Mouse (Mus musculus): ENCODE data around the gene Psmb3.
"Not testable (repeated sequence)": the region's sequence is repeated elsewhere in the genome, so short reads cannot be mapped to it uniquely, and the experiment has no call there.

The Psmb3 gene

DNA sequence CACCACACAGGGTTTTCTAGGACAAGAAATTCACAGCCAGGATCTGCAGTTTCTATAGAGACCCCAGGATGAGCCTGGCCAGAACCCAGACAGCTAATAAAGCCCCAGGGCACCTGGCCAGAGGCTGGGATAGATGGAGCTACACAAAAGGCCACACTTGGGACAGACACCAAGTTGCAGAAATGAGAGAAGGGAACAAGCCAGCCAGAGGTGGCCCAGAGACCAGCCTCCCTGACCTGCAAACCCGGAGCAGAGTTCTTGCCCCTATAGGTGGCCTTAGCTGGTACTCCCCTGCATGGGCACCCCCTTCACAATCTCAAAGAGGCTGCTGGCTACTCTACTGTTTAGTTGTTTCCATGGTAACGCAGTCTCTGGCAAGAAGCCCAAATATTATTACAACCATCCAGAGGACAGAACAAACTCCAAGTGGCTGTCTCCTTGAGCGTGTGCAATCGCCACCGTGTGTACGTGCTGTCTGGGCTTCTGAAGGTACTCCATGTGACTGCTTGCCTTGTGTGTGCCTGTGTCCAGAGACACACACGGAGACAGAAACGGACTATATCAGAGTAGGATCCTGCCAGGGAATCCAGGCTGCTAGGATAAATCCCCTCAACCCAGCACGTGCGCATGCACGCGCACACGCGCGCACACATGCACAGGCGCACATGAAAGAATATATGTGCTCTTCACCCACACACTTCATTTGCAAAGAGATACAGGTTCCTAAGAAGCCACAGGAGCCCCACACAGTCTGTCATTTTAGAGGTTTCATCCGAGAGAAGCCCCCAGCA lies 8.1 kb upstream of the Psmb3 start:
- DNase-seq (ENCODE audit: inconsistent ontology term) = peak; percentile 88

DNA sequence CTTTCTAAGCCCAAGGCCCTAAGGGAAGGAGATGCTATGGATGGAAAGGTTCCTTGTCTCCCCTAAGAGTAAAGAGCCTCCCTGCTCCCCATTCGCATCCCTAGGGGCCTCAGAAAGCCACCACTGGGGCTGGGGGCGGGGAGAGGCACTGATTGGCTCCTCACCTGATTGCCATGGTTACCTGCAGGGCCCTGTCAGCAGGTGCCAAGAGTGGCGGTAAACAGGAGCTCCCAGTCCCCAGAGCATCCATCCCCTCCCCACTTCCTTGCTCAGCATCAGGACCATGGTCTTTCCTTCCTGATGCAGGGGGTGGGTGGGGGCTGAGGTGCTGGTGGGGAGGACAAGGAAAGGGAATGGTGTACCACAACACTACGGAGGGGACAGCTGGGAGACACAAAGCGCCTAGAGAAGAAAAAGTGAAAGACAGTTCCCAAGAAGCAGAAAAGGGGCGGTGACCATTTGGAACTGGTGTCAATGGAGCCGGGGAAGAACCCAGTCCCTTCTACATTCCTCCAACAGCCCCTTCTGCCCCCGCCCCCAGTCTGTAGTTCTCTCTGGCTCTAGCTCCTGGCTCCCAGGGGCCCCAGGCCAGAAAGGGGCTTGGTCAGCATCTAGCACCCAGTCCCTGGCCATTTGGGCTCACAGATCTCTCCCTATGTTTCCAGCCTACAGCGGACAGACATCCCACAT lies 7.3 kb upstream of the Psmb3 start:
- no peak for DNase-seq (ENCODE audit: inconsistent ontology term)

DNA sequence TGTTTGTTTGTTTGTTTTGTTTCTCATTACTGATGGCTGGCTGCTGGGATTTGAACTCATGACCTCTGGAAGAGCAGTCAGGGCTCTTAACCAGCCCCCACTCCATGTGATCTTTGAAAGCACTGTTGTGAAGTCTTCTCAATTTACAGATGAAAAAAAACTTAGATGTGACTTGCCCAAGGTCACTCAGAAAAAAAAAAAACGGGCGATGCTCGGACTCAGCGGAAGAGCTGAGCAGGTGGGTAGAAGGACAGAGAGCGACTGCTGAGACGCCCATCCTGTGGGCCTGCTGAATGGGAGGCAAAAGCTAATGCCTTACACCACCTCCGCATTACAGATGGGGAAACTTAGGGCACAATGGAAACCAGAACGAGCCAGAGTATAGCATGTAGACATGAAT lies 6.5 kb upstream of the Psmb3 start:
- DNase-seq (ENCODE audit: inconsistent ontology term) = no peak

DNA sequence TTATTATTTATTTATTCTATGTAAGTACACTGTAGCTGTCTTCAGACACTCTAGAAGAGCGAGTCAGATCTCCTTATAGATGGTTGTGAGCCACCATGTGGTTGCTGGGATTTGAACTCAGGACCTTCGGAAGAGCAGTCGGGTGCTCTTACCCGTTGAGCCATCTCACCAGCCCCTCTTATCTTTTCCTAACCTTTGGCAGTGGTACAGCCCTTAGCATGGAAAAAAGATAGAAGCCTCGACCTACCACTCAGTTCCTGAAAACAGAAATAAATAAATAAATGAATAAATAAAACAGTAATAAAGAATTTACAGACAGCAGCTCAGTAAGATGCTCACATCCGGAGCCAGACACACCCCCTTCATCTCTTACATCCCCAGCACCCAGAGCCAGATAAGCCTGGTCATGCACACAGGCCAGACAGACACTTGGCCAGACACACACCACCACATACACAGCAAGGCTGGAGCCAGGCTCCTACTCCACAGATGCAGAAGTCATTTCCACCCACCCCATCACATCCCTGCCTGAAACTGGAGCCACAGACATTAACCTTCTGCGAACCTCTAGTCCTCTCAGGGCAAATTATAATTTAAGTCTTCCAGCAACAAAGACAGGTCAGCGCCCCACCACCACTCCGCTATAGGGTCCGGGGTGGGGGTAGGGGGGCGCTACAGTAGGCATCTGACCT lies 5.9 kb upstream of the Psmb3 start:
- no peak for DNase-seq (ENCODE audit: inconsistent ontology term)

DNA sequence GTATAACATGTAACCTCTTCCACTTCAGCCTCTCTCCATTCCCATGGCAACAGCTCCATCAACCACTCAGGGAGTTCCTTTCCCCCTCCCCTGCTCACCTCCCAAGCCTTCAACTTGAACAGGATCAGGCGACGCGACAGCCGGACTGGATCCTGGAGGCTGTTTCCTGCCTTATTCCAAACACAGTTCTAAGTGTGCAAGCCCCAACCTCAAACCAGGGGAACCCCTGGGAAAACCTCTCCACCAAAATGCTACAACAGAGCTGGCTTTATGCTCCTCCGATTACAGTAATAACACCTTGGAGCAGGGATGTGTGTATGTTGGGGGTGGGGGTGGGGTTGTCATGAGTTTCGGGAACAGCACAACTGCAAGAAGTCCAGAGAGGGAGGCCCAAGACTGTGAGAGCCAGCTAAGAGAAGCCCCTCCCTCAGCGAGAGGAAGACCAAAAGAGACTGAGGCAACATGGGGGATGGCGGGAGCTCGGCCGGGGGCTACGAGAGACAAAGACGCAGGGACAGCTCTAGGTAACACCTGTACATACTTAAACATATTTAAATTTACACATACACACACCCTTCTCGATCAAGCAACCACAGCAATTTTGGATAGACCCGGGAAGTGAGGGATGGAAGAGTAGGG lies 5.2 kb upstream of the Psmb3 start:
- no peak for DNase-seq (ENCODE audit: inconsistent ontology term)

DNA sequence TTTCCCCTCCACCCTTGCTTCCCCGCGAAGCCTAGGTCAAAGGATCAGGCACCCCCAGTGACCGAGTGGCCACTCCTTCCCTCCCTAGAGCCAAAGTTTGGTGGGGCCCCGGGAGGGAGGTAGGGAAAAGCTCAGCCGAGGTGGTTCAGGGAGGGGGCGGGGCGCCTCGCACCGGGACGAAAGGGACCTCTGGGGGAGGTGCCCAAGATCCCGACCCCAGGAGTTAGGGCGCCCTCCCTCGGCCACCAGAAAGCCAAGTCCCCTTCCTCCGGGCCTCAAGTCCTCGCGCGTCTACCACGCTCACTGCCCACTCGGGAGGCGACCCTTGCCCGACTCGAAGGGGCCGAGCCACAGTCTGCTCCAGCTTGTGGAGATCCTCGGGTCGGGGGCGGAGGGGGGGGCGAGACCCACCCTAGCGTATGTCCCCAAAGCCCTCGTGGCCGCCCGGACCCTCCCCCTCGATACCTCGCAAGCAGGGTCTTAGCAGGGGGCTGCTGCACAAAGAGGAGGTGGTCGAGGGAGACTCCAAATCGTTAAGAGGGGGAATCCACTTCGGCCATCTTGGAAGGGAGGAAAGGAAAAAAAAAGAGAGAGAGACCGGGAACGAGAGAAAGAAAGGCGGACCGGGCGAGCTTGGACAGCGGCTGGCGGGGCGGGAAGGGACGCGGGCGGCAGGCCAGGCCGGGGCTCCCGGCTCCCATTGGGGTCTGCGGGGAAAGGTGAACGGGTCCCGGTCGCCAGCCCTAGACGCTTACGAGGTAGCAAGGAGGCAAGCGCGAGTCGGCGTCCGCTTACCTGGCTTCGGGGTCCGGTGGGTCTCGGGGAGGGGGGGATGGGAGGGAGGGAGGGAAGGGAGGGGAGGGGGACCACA lies 4.2 kb upstream of the Psmb3 start:
- DNase-seq (ENCODE audit: inconsistent ontology term) = peak; percentile 85

DNA sequence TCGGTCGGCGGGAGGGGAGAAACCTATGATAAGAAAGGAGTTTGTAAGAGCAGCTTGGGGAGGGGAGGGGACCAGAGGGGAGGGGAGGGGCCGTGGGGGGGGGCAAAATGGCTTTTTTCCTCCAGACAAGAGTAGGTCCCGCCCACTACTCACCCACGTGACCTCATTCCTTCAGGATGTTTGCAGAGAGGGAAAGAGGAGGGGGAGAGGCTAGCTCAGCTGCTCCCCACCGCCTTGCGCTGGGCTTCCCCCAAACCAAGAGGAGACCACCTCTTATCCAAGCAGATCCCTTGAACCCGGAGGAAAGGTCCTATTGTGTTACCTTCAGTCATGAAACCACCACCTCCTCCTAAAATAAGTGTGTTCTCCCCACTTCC lies 3.6 kb upstream of the Psmb3 start:
- DNase-seq (ENCODE audit: inconsistent ontology term) = peak; percentile 88

DNA sequence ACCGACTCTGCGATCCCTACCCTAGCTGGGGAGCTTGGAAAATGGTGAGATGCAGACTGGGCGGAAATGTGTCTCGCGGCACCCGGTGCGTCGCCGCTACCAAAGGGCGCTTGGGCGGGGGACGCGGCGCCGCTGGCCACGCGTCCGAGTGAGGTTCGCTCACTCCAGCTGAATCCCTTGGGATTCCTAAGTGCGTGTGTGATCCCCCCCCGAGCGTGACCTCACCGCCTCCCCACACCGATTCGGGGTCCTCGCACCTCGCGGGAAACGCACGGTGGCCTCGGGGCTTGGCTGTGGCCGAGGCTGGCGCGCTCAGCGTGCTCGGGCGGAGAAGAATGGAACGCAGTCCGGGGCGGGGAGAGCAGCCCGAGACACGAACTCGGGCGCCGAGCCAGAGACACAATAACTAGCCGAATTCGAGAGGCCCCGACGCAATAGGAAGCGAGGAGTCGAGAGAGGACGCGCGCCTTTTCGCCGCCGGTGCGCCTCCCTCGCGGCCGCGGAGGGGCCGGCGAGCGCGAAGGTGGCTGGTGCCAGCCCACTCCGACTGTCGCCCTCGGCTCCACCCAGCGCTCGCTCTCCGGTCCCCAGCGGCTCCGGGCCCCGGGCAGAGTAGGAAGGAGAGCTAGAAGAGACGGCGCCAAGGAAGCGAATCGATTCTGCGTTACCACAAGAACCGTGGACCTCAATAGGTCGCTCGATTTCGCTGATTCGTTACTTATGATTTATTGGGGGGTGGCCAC lies 3.0 kb upstream of the Psmb3 start, which contains the start of gene Pcgf2:
Gene Pcgf2, minus strand, starts transcription at position 495 of the 743 bp plus-strand sequence.
- peak; percentile 88 for DNase-seq (ENCODE audit: inconsistent ontology term)

DNA sequence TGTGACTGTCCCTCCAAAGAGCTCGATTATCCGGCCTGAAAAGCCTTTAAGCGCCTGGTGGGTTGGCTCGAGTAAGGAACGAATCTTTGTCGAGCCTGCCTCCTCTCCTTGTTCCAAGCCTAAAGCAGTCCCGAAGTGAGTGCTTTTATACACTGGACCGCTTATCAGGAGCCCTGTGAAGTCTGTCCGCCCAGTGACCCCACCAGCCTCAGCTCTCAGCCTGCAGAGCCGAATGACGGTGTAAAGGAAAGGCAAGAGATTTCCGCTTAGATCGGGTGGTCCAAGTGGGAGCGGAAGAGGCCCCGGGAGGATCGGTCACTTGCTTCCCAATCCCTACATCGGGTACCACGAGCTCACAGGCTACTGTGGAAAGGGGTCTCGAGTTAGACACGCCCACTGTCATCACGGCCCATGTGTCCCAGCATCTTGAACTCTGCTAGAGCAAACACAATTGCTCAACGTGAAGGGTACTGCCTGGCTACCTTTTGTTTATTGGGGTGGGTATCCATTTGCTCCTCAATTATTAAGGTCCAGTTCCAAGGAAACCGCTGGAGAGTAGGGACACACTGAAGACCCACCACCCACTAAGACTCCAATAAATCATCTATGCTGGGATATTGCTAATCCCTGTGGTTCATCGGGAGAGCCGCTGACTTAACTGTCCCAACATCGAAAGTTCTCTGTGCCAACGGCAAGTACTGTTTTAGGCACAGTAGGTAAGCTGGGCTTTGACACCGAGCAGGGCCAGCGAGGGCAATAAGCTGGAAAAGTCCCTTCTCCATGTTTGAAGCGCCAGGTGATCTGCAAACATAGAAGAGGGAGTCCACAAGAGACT lies 2.2 kb upstream of the Psmb3 start:
- no peak for DNase-seq (ENCODE audit: inconsistent ontology term)

DNA sequence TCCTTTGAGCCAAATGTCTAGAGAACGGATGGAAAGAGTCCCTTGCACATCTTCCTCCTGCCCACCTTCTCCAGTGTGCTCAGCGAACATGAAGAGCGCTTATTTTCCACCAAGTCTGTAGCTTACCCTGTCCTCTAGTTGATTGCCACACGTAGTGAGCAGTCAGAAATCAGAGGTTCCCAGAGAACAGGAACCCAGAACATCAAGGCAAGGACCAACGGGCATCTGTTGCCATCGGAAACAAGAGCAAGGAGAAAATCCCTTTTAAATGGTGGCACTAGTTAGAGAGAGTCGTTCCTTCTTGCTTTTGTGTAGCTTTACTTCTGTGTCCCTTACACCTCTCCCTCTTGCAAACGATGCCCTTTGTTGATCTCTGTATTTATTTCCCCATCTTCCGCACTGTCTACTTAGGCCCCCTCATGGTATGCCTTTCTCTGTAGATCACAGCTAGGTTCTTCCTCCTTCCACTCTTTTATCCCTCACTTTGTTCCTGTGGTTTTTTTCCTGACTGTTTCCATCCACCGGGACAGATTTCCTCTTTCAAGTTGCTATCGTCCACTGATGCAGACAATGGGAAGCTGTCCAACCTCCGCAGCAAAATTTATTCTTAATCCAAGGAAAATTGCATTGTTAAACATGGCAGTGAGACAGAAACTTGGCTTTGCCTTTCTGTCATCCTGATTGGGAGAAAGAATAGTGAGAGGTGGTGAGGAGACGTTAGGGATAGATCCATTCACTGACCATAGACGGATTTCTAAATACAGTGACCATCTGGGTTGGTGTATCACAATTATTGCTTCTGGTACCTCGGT lies 1.4 kb upstream of the Psmb3 start:
- peak; percentile 43 for DNase-seq (ENCODE audit: inconsistent ontology term)

DNA sequence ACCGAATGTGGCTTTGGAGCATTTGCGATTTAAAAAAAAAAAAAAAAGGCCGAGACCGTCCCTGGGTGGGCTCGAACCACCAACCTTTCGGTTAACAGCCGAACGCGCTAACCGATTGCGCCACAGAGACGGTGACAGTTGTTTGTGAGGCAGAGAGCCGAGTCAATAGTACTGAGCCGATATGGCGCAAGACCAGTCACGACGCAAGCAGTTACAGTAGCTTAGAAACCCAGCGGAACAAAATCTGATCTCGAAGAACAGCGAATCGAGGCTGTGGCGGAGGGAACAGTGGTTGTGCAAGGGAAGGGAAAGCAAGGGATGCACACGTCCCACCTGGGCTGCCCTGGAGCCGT lies 830 bp upstream of the Psmb3 start:
- DNase-seq (ENCODE audit: inconsistent ontology term) = peak; percentile 85

DNA sequence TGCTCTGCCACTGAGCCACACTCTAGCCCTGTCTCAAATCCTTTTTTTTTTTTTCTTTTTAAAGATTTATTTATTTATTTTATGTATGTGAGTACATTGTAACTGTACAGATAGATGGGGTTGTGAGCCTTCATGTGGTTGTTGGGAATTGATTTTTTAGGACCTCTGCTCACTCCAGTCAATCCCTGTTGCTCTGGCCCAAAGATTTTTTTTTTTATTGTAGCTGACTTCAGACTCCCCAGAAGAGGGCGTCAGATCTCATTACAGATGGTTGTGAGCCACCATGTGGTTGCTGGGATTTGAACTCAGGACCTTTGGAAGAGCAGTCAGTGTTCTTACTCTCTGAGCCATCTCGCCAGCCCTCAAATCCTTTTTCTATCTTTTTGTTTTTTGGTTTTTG lies 6.9 kb downstream of the Psmb3 start:
- DNase-seq (ENCODE audit: inconsistent ontology term) = not testable (repeated sequence)

DNA sequence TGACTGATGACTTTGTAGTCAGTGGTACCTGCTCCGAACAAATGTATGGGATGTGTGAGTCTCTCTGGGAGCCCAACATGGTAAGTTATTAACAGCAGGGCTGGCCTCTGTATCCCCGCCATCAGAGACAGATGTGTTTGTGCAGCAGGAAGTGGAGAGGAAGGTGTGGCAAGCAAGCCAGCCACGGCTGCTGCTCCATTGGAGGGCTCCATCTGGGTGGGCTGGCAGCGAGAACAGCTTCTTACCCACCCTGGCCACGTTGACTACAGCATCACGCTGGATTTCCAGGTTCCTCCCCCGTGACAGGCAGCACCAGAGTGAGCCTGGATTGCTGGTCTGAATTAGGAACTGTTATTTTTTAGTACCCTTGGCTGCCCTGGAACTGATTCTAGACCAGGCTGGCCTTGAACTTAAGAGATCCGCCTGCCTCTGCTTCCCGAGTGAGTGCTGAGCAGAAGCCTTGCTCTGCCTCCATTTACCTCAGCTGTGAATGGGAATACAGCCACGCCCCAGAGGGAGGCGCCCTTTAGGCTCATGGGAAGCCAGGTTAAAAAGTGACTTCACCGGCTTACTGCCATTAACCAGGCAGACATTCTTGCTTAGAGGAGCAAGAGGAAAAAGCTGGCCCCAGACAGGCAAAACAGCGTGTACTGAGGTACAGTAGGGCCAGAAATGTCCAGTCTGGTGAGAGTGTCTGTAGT lies 8.2 kb downstream of the Psmb3 start:
- DNase-seq (ENCODE audit: inconsistent ontology term) = no peak

DNA sequence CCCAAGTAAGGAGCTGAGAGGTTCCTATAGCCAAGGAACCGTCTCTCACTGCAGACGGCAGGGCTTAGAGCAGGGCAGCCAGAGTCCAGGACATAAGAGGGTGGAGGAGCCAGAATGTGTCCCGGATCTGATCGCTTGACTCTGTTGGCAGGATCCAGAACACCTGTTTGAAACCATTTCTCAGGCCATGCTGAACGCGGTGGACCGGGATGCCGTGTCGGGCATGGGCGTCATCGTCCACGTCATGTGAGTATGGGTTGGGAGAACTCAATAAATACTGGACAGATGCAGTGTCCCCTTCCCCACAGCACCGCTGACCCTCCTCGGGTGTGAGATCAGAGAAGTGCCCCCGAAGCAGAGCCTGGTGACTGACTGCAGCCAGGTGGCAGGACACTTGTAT lies 9.1 kb downstream of the Psmb3 start:
- no peak for DNase-seq (ENCODE audit: inconsistent ontology term)

DNA sequence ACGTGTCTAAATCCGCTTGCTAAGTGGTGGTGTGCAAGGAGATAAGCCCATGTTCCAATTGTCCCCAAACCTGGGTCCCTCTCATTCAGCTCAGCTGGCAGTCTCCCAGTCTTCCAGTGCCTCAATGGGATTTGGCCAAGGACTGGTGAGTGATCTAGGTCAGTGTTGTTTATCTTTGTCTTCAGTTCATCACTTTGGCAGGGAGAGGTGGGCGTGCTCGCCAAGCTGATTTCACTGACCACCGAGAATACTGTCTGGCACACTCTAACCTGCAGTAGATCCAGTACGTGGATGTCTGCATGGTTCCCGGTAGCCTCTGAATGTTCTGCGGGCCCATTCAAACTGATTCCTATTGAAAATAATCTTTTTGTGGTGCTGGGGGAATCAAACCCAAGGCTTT lies 10.7 kb downstream of the Psmb3 start:
- peak; percentile 70 for DNase-seq (ENCODE audit: inconsistent ontology term)

DNA sequence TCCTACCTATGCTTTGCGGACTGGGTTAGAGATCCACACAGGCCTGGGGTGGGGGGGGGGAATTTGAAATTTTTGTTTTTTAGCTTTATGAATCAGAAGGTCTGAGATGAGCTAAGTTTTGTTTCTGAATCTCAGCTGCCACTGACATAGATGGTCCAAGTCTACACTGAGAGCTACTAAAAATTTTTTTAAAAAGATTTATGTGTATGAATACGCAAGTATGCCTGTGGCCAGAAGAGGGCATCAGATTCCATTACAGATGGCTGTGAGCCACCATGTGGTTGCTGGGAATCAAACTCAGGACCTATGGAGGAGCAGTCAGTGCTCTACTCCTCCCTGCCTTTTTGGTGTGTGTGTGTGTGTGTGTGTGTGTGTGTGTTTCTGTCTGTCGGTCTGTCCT lies 11.2 kb downstream of the Psmb3 start:
- DNase-seq (ENCODE audit: inconsistent ontology term) = no peak

DNA sequence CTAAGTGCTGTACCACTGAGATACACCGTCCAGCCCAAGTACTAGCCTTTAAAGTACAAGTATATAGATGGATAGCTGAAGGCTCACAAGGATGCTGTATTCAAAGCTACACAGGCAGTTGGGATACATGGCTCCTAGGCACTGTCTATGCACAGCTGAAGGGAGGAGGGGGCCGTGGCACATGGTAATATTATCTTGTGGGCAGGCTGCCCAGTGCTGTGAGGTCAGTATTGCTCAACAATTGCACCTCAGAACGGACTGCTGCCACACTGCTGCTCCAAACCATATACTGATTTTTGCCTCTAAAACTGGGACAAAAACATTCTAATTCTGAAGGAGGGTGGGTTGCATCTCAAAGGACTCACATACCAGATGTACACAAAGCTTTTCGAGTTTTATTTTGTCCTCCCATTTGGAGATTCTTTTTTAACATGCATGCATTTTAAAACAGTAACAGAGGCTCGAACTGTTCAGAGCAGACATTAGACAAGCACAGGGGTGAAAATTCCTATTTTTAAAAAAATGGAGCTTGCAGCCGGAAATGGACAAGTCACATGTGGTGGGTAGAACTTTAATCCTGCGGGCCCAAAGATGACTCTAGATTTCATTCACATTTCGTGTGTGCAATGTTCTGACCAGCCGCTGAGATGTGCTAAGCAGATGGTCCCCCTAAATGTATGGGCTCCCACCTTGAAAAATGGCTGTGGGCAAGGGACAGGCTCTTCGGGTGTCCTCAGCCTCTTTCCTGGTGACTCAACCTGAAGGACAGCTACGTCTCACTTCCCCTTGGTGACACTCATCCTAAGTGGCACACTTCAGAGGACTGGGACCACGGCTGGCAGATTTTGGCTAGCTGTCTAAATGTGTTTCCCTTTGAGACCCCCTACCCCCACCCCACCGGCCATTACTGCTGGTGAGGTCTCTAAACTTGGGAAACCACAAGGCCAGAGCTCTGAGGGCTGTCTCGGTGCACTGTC lies 11.9 kb downstream of the Psmb3 start:
- DNase-seq (ENCODE audit: inconsistent ontology term) = no peak

Data from Muller cell, postnatal 12 days (primary cell).